Mouse (Mus musculus) gastrocnemius, adult 2 months (tissue): Measurements from ENCODE around the gene Srgap1. TPM values are rescaled to one million over a fixed set of nuclear protein-coding genes. Genes with fewer than 3 reads are reported as not detected.

Experiments used
- DNase-seq: peaks from one replicate; pipeline ENCODE4 v3.0.0; 2022
- H3K27ac ChIP-seq: fragments of 200-600 bp; 2 replicates; pipeline ENCODE4 v1.8.1; 2022; ENCODE audit warnings: mild to moderate bottlenecking
- H3K4me3 ChIP-seq: fragments of 200-600 bp; 2 replicates; pipeline ENCODE4 v1.8.1; 2022; ENCODE audit warnings: mild to moderate bottlenecking, moderate library complexity
- CTCF ChIP-seq: fragments of 200-600 bp; IDR thresholded peaks from 2 replicates; pipeline ENCODE4 v1.8.1; 2022; ENCODE audit warnings: antibody characterized with exemption, mild to moderate bottlenecking, moderate library complexity
- intact Hi-C: fragments of 180-260 bp; cut with DNase I; formaldehyde crosslinking; loops from one replicate; pipeline ENCODE4 v1.15.1; 2025
- total RNA-seq, 2 experiments: library from RNA; stranded (reverse); gene quantifications; 2 replicates each; pipeline ENCODE4 v1.2.3; 2021

Gene Srgap1
- total RNA-seq, 2 experiments from 2014 or later, result 0.38 to 0.89 TPM

DNA sequence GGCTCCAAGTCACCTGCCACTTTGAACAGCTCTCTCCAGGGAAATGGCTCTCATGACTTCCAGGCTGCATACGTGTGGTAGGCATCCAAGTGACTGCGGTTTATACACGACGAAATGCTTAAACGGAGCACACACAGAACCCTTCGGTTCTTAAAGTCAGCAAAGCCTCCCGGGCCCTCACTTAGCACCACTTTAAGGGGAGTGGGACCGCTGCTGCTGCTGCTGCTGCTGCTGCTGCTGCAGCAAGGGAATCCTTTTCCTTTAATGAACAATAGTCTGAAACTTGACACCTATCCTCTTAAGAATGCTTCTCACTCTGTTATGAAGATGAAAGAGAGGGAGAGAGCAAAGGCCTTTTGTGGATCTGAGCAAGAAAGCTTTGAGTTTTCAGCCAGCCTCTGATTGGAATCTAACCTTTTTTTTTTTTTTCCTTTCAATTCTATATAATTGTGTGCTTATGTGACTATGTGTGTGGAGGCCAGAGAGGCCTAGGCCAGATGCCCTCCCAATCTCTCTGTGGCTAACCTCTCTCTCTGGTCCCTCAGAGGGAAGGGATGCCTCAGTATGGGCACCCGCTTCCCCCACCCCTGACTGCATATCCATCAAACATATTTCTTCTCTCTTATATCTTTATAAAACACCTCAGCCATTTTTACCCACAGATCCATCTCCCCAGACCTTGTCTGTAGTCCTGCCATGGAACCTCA lies 161.4 kb downstream of the Srgap1 start:
- Histone ChIP-seq H3K27ac (no peak overlapping the region), H3K4me3 (no peak overlapping the region)
- no peak for TF ChIP-seq CTCF
- no peak for DNase-seq
- intact Hi-C loops, result no loop called here

DNA sequence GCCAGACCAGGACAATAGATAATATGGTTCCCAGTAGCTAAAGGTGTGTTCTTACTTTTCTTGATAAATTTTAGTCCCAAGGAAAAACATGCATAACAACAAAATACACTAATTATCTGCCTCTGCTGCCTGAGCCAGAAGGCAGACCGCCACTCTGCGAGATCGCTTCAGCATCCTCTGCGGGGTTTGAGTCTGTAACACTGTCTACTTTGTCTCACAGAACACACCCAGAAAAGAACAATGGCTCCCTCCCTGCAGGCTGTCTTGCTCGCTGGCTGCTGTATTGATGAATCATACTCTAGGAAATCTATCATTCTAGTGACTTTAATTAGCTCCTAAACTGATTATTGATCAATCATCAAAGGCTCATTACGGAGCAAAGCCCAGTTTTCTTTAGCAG lies 164.7 kb downstream of the Srgap1 start:
- no peak overlapping the region for H3K27ac ChIP-seq
- no peak for DNase-seq
- no peak overlapping the region for H3K4me3 ChIP-seq
- TF ChIP-seq CTCF, result no peak
- intact Hi-C loops, result no loop called here

DNA sequence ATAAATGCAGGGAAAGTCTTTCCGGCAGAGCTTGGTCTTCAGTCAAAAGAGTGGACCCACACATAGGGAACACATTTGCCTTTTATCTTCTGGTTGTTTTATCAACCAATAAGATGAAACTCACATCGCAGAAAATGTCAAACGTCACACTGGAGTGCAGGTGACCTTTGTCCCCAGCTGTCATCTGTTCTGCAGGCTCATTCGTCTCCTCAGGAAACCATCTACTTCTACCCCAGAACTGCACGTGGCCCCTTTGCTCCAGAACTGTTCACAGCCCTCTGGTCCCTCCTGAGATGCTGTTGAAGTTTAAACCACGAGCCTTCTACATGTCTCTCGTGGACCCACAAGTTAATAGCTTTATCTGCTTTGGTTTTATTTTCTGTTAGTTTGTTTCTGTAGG lies 168.3 kb downstream of the Srgap1 start:
- H3K4me3 ChIP-seq, result no peak overlapping the region
- DNase-seq, result no peak
- intact Hi-C loops, result no loop called here
- TF ChIP-seq CTCF, result no peak
- no peak overlapping the region for H3K27ac ChIP-seq

DNA sequence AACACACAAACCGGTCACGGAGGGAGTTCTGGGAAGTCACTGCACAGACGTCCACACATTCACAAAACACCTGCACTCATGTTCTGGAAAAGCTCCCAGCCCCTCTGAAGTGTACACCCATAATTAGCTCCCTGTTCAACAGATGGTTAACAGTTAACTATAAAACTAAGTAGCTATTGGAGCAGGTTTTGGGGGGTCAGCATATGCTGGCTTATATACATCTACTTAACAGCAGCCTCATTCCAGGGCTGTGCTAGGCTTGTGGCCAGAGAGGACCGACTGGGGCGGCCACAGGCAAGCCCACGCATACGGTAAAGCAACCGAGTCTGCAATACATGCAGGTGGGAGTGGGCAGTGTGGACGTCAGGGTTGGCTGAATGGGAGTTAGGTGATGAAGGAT lies 169.2 kb downstream of the Srgap1 start:
- intact Hi-C loops, result no loop called here
- Histone ChIP-seq H3K4me3 (no peak overlapping the region), H3K27ac (no peak overlapping the region)
- DNase-seq, result no peak
- no peak for TF ChIP-seq CTCF

DNA sequence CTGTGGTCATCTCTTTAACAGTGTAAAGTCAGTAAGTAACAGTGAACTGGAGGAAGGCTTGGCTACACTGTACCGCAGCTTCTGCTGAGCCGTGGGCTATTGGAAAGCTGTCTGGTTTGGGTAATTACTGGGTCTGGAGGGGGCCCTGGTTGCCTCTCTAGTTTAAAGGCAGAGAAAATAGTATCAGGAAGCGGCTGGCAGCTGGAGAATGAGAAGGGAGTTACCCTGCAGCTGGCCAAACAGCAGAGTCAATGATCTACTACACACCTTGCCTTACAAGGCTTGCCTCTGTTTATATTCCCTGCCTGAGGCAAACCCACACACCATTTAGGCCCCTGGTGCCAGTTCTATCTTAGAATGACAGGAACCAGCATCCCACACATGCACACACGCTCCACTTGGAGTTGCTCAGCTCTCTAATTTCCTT lies 174.0 kb downstream of the Srgap1 start:
- TF ChIP-seq CTCF, result no peak
- intact Hi-C loops, result no loop called here
- H3K4me3 ChIP-seq, result no peak overlapping the region
- H3K27ac ChIP-seq, result no peak overlapping the region
- no peak for DNase-seq

DNA sequence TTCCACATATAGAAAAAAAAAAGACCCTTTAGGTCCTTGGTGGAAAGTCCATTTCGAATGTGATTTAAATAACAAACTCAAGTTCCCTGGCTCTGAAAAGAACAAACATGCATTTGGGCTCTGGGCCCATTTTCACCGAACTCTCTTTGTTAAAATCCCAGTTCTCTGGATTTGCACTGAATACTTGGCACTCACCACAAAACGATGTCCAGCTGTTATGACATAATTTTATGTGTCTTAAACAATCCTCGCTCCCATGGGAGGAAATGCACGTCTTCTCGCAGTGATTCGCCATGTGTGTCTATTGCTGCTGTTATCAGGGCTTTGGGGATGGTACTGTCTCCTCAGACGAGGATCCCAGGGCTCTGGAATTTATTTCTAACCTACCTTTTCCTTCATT lies 177.2 kb downstream of the Srgap1 start:
- Histone ChIP-seq H3K4me3 (peak overlapping the region; percentile 24), H3K27ac (no peak overlapping the region)
- DNase-seq, result no peak
- intact Hi-C loops, result no loop called here
- no peak for TF ChIP-seq CTCF

DNA sequence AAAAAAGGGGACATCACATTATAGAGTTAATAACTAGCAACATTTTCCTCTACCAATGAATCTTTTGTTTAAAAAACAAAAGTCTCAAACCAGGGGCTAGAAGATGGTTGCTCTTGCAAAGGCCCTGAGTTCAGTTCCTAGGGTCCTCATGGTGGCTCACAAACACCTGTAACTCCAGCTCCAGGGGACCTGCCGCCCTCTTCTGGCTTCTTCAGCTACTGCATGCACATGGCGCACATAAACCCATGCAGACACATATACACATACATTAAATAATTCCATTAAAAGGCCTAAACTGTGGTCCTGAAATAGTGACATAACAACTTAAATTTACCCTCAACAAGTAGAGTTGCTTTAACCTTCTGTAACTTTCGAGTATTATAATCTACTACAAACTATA lies 178.9 kb downstream of the Srgap1 start:
- Histone ChIP-seq H3K4me3 (no peak overlapping the region), H3K27ac (no peak overlapping the region)
- no peak for DNase-seq
- TF ChIP-seq CTCF, result no peak
- intact Hi-C loops, result no loop called here

DNA sequence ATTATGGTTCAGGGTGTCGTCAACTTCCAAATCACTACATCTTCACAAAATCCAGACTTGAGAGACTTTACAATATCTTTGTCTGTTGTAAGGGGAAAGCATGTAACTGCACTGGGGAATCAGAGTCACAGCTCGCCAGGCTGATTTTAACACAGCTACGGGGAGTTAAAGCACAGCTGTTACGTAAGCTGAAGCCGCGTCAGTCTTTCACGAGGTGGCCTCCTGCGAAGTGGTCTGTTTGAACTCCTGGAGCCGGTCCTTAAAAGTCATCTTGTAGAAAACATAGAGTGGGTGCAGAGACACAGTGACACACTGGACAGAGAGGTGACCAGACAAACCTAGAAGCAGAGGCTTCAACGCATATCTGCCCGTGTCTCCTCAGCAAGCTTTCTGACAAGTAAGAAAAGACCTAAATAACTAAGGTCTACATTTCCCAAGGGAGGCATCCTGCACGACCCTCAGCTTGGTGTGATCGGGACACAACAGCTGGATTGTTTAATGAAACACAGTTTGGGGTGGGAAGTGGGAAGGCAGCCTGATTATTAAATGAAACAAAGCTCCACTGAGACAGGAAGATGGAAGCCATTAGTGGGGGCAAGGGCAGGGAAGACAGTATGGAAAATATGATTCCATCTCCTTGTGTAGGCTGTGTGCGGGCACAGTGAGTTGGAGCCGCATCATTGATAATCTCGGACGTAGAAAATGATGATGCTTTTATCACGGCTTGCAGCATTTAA lies 181.4 kb downstream of the Srgap1 start:
- intact Hi-C loops, result no loop called here
- no peak overlapping the region for H3K27ac ChIP-seq
- no peak for TF ChIP-seq CTCF

DNA sequence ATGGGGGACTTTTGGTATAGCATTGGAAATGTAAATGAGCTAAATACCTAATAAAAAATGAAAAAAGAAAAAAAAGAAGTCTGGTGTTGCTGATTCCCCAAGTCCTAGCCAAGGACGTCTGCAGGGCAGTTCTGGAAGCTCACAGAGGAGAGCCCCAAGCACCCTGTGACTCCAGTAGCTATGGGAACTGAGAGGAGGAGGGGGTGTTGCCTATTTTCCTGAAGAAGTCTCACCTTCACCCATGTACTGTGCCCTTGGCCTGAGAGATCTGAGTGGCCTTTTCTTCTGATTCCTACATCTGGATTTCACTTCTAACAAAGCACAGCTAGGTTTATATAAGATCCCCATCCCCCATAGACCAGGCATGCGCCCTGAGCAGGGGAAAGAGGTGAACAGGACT lies 186.2 kb downstream of the Srgap1 start:
- intact Hi-C loops, result no loop called here
- no peak overlapping the region for H3K4me3 ChIP-seq
- no peak for TF ChIP-seq CTCF
- no peak overlapping the region for H3K27ac ChIP-seq
- DNase-seq, result no peak

More for the DNA sequence above, 181.4 kb downstream of the Srgap1 start:
- no peak overlapping the region for H3K4me3 ChIP-seq
- no peak for DNase-seq

DNA sequence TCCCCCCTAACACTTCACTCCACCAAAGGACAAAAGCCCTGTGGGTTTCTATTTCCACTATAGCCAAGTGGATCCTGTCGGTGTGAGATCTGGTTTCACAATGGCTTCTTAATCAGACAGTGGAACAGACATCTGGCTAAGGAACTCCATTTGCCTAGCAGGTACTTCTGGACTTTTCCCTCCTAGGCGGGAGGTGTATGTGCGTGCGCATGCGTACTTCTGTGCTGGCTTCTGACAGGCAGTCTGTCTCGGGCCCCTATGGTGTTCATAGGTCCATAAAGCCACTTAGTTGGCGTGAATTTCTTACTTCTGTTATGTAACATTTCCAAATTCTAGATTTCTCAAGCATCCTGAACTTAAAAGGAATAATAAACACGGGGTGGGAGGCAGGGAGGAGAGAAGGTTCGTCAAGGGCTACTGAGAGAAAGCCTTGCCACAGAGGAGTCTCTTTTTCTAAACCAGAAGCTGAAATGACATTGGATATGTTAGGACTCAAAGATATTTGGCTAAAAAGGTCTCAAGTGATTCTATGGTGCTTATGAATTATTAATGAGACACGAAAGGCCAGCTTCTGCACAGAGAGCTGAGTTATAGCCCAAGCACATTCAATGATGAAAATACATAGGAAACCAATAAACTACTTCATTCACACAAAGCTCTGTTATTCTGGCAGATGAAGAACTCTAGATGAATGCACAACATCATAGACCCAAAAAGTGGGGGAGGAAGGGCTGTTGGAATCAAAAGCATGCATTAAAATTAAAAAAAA lies 187.1 kb downstream of the Srgap1 start:
- TF ChIP-seq CTCF, result no peak
- no peak for DNase-seq
- intact Hi-C loops, result no loop called here
- Histone ChIP-seq H3K4me3 (no peak overlapping the region), H3K27ac (no peak overlapping the region)

DNA sequence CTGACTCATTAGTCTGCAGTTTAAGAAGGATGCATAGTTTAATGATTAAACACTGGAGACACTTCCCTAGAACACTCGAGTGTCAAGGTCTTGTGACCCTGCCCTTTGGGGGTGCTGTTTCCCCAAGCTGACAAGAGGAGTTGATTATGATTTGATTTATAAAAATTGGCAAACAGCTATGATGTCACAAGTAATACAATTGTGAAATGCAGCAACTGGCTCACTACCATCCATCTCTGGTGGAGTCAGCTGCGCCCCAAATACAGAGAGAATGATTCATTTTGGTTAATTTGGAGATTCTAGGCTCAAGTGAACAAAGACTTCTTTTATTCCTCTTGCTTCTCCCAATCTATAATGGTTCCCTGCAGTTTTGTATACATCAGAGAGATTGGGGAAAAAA lies 188.2 kb downstream of the Srgap1 start:
- intact Hi-C loops, result no loop called here

DNA sequence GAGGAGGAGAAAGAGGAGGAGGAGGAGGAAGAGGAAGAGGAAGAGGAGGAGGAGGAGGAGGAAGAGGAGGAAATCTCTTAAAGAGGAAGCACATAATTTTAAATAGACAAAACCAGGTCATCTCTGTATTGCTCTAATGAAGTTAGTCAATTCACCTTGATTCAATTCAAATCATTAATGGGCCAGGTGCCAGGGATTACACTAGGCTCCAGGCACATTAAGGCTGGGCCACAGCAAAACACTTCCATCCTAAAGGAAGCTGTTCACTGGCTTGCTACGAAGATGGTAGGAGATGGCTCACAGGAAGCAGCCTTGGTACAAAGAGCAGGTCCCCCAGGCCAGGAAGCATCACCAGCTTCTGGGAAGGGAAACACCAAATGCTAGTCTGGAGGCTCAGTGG lies 189.0 kb downstream of the Srgap1 start:
- intact Hi-C loops, result no loop called here
- DNase-seq, result no peak
- H3K27ac ChIP-seq, result peak overlapping the region; percentile 8; the same call in 1 of the 2 replicates
- H3K4me3 ChIP-seq, result no peak overlapping the region
- TF ChIP-seq CTCF, result no peak

More for the DNA sequence above, 188.2 kb downstream of the Srgap1 start:
- Histone ChIP-seq H3K27ac (no peak overlapping the region), H3K4me3 (no peak overlapping the region)
- DNase-seq, result no peak
- no peak for TF ChIP-seq CTCF

DNA sequence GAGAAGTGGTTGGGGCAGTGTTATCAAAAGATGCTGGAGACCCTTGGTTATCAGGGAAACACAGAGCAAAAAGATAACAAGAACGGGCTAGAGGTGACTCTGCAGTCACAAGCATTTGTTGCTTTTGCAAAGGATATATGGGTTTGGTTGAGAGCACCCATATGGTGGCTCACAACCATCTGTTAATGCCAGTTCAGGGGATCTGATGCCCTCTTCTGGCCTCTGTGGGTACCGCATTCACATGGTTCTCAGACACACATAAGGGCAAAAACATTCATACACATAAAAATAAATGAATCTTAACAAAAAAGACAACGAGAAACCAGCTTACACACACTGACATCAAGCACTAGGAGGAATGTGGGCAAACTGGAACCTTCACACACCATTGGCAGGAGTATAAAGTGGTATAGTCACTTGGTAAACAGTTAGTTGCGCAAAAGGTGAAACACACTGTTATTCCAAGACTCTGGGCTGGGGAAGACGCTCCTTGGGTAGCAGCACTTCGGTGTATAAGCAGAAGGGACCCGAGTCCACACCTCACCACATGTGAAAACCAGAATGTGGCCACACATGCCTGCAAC lies 191.2 kb downstream of the Srgap1 start:
- intact Hi-C loops, result no loop called here
- peak; percentile 45 for TF ChIP-seq CTCF
- DNase-seq, result no peak

More for the DNA sequence above, 191.2 kb downstream of the Srgap1 start:
- no peak overlapping the region for H3K27ac ChIP-seq
- no peak overlapping the region for H3K4me3 ChIP-seq
